Mouse (Mus musculus) yolk sac, embryonic 10.5 days (tissue): ENCODE results near the gene Sh3pxd2a.
A peak's percentile ranks its signal among the peaks of the same experiment; 100 is the strongest.

ENCODE experiments used
- DNase-seq: peaks from one replicate; pipeline ENCODE4 v3.0.0-alpha.2; 2017; ENCODE audit warnings: low spot score

The Sh3pxd2a gene

DNA sequence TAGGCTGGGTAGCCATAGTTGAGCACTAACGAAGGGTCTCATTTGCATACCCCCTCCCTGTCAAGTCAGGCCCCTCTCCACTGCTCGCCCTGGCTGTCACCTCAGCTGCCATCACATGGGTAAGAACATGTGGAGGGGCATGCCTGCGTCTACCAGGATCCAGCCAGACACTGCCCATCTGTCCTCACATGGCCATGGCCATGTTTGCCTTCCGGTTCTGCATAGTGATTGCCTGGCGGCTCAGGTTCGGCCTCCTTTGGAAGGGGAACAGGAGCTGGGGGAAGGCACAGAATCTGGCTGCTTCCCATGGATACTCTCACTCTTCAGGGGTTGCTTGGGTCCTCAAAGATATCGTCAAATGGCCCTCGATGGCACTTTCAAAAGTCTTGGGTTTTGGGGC is 233.5 kb downstream of the Sh3pxd2a start:
- DNase-seq, result no peak

DNA sequence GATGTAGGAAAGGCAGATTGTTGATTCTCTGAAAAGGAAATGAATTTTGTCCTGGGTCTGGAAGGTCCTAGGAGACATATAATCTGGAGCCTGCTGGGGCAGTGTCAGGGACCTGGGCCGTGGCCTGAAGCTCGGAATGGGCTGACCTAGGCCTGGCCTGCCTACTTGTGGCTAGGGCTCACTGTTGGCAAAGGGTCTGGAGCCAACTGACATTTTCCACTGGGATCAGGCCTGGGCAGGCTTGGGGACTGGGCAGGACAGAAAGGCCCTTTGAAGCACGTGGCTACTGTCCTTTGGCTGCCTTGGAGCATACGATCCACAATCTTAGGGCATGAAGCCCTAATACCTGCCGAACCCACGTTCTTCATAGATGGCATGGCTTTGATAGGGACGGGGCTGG is 234.1 kb downstream of the Sh3pxd2a start:
- DNase-seq, result no peak

DNA sequence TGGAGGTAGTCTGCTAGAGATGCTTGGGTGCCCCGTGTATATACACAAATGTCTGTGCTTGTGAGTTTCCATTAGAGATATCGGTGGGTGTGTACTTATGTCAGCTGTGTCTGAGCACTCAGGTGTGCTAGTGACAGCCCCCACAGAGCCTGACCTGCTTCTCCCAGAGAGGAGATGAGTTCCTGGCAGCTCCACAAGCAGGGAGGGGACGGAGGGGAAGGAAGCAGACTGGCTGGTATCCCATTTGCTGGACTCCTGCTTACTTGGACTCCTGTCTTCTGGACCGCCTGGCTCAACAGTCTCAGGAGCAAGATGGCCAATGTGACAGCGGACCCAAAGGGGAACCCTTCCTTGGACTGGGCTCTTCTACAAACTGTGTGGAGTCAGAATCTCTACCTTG is 234.7 kb downstream of the Sh3pxd2a start:
- DNase-seq, result no peak

DNA sequence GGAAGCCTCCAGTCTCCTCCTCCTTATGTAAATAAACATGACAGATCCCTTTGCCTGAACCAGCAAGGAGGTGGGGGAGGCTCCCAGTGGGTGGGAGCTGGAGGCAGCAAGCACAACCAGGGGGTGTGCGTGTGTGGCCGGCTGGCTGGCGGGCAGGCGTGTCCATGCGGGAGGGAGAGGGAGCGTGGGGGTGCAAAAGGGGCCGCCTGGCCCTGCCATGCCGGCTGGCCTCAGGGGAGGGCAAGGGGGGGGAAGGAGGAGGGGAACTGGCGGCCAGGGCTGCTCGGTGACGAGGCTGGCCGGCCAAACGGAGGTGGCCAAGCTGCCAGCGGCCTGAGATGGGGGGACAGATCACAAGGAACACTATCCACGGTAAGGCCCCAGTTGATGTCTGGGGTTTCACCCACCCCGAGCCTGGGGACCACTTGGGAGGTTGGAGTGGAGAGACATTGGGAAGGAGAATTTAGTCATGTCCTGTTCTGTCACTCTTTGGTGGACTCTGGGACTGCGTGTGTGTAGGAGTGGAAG is 235.4 kb downstream of the Sh3pxd2a start:
- peak; percentile 70 for DNase-seq

DNA sequence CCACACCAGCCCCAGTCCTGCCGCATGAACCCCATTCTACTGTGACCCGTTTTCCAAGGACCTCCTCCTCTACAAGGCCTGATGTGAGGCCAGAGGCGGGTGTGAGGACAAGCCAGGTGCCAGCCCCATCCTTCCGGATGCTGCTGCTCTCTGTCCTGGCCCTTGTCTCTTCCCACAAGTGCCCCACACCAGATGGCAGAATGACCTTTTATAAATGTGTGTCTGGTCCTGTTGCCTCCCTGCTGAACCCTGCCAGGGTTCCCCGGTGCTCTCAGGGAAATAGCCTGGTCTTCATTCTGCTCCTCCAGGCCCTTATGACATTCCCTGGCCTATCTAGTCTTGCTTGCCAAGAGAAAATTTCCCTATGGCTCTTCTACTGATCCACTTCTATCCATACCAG is 238.4 kb downstream of the Sh3pxd2a start:
- DNase-seq, result no peak

DNA sequence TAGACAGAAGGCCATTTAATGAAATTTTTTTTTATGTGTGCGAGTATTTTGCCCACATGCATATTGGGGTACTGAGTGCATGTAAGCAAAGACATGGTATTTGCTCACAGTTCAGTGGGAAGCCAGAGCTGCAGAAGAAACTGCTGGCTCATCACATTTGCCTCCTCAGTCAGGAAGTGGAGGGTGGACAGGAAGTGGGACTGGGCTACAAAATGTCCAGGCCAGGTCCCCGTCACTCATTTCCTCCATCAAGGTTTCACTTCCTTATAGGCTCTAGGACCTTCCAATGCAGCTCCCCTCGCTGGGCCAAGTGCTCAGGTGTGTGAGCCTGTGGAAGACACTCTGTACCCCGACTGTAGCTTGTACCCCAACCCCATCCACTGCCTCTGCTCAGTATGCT is 239.5 kb downstream of the Sh3pxd2a start:
- no peak for DNase-seq

DNA sequence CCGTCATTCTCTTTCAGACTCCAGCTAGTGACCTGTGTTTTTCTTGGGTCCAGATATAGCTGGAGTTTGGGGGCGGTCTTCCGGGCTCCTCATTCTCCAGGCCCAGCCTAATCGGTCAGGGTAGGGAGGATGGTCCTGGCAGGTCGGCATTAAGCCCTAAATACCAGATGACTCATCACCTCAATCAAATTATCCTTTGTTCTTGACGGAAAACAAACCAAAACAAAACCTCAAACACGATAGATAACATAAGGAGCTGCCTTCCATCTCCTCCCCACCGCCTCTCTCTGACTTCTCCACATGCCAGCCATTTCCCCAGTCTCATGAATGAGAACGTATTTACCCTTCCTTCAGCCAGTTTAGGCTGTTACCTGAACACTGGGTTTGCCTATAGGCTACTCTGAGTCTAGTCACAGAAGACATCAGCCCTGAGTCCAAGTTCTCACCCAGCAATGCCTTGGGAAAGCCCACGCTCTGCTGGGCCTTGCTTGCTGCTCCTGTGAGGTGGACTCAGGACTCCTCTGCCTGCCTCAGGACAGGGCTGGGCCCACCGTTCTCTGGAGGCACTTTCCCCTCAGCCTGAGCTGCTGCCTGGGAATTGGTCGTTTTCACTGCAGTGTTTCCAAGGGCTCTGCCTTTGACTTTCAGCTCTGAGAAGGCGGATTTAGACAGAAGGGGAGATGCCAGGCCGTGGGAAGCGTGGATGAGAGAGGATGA is 241.2 kb downstream of the Sh3pxd2a start:
- DNase-seq, result no peak

DNA sequence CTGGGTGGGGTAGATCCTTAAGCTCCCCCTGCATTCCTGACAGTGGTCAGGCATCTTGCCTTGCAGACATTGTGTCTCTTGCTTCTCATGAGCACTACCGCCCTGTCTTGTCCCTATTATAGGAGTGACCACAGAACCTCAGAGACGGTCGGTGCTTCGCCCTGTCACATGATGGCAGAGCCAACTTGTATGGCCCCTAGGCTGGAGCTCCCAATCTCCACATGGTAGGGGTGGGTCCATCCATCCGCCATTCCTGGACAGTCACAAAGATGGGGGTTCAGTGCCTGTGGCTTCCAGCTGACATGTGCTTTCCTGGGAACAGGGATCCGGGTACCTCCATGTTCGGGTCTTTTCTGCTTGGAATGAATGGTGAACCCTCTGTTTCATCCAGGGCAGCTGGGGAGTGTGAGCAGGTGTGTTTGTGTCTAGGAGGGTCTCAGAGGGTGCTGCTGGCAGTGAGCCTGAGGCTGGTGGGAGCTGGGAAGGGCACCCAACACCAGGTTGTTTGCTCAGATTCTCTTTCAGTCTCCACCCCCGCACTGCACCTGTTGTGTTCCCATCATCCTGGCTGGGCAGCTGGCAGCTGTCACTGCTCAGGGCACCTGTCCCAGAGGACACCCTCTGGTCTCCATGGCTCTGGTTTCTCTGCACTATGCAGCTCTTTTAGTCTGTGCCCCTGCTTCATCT is 241.9 kb downstream of the Sh3pxd2a start:
- DNase-seq, result no peak

DNA sequence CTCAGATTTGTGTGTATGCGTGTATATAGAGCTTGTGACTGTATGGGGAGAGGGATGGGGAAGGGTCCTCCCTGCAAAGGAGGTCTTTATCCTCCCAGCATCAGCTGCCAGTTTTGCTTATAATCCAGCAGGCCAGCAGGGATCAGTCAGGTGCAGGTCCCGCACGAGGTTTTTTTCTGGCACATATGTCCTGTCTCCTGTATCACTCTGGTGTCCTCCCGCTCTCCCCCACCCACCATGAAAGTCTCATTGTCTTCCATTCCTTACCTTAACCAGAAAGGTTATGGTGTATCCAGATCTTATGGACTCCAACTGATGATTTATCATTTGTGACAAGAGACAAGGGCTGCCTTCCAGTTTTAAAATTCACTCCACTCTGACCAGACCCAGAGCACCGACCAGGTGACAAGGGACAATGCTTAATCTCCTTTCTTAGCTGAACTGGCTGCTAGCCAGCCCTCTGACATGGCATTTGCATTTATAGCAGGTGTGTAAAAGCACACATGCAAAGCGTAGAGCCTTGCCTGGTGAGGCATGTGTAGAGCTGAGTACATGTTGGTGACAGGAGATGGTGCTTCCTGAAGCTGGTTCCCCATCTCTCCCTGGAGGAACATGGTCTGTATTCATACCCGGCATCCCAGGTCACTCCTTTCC is 242.6 kb downstream of the Sh3pxd2a start:
- DNase-seq, result no peak

DNA sequence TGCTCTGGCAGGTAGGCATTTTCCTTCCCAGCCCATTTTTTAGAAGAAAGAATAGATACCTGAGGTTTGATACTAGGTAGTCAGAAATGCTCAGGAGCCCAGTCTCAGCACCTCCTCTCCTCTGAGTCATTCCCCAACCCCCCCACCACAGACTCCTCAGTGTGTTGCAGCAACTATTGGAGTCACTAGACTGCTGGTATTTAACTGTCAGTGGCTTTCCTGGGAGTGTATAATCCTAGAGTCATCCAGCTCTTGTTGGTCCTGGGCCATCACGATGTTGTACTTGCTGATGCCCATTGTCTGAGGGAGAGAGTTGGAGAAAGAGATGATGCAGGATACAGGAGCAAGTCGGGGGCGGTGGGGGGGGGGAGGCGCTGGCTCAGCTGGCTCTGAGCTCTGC is 243.2 kb downstream of the Sh3pxd2a start:
- no peak for DNase-seq

DNA sequence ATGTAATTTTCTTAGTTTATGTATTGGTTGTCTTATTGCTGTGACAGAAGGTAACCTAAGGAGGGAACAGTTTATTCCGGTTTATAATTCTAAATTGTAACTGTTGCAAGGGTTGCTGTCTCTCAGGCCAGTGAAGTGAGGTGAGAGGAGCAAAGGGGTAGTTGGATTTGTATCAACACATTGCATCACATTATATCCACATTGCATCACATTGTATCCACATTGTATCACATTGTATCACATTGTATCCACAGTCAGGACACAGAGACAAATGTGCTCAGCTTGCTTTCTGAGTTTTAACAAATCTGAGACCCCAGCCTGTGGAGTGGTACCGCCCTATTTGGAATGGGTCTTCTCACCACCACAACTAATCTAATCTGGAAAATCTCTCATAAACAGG is 244.0 kb downstream of the Sh3pxd2a start:
- no peak for DNase-seq

DNA sequence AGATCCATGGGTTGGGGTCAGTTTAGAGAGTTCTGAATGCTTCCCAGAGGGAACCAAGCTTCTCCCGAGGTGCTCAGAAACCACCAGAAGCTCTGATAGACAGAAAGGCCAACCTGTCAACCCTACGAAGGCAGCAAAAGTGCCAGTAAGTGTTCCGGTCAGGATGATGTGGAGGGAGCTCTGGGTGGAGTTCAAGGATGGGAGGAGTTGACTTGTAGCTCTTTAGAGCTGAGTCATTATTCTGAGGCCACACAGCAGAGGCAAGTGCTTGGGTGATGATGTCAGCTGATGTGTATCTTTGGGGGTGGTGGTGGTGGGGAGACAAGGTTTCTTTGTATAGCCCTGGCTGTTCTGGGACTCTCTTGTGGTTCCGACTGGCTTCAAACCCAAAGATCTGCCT is 244.6 kb downstream of the Sh3pxd2a start:
- no peak for DNase-seq

DNA sequence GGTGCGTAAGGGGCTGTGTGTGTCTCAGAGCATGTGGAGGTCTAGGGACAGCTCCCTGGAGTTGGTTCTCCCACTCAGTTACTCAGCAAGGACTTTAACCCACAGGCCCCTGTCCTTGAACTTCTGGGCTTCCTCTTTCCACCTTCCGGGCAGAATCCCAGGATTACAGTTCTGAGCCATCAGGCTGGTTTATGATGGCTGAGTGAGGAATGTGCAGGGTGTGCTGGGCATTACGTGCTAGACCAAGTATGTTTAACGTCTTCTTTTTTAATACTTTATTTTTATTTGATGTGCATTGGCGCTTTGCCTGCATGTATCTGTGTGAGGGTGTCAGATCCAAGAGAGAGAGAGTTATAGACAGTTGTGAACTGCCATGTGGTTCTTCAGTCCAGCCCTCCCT is 247.4 kb downstream of the Sh3pxd2a start:
- no peak for DNase-seq

DNA sequence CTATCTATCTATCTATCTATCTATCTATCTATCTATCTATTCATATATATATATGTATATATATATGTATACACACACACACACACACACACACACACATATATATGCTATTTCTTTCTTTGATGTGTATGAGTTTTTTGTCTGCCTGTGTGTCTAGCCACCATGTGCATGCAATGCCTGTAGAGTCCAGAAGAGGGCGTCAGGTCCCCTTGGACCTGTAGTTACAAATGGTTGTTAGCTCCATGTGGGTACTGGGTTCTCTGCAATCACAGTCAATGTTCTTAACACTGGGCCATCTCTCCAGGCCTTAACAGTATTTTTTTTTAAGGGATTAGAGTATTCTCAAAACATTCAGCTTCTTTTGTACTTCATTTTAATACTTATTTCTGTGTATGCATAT is 250.7 kb downstream of the Sh3pxd2a start:
- DNase-seq, result no peak

DNA sequence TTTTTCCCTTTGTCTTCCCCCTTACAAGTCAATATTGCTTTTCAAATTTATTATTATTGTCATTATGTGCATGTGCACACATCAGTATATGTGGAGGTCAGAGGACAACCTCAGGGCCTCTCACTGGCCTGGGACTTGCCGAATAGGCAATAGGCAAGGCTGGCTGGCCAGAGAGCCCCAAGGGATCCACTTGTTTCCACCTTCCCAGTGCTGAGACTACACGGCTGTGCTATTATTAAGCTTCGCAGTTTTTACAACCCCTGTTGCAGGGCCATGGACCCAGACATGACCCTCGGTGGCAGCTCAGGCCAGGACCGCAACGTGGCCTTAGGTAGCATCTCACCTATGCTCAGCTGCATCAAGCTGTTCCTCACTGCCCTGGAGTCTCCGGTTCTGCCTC is 251.8 kb downstream of the Sh3pxd2a start:
- DNase-seq, result no peak

DNA sequence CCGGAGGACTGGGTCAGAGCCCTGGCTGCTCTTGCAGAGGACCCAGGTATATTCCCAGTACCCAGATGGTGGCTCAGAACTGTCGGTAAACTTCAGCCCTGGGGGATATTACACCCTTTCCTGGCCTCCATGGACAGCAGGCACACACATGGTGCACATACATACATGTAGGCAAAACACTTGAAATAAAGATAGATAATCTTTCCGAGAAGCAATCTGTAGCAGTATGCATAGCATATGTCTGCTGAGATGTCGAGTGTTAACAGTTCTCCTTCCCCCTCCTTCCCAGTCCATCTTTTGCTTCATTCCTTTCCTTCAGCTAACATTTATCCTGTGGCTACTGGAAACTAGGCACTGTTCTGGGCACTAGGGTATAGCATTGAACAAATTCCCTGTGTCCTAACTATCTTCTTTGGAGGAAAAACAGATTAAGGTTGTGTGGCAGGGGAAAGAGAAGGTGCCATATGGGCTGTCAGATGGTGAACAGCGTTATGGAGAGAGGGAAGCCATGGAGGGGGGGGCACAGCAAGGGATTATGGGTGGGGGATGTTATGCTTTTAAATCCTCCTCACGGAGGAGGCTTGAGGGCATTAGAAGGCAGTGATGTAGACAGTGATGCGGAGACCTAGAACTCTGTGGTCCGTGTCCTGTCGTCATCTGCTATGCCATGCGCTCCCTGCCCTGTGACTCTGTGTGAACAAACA is 252.4 kb downstream of the Sh3pxd2a start:
- DNase-seq, result no peak

DNA sequence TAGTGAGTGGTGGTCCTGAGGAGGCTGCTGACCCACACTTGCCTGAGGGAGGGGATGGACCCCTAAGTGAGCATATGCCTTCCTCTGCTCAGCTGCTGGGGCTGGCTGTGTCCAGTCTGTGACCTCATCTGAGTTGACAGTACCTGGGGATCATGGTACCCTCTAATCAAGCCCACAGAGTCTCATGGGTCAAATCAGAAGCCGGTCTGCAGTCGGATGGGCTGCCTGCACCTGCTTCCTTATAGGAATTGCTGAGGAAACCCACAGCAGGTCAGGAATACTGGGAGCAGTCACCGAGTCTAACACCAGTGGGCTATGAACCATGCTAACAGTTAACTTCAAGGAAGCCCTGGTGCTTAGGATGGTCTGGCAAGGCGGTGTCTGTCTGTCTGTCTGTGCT is 253.8 kb downstream of the Sh3pxd2a start:
- DNase-seq, result no peak
